Mouse (Mus musculus) splenic B cell, adult 2 months (primary cell): ENCODE data around the gene Timm23.
"Not testable (repeated sequence)": the region's sequence is repeated elsewhere in the genome, so short reads cannot be mapped to it uniquely, and the experiment has no call there.

ENCODE experiments used
- DNase-seq: peaks from one replicate; pipeline ENCODE4 v3.0.0-alpha.2; 2011; ENCODE audit warnings: low read depth, low spot score
- H3K27me3 ChIP-seq: 2 replicates; pipeline ENCODE4 v1.6.1; 2012; ENCODE audit warnings: mild to moderate bottlenecking, low read length, moderate library complexity, mixed read lengths; ENCODE audit not compliant: control insufficient read depth, poor library complexity, insufficient read depth, severe bottlenecking
- H3K36me3 ChIP-seq: 2 replicates; pipeline ENCODE4 v1.6.1; 2012; ENCODE audit warnings: mild to moderate bottlenecking, low read length, moderate library complexity, mixed read lengths; ENCODE audit not compliant: control insufficient read depth, poor library complexity, insufficient read depth, severe bottlenecking

The Timm23 gene

GRCm38 (mm10) chr14:32176590-32176989 is 25.1 kb downstream of the Timm23 start:
- not testable (repeated sequence) for H3K27me3 ChIP-seq, DNase-seq, H3K36me3 ChIP-seq

DNA sequence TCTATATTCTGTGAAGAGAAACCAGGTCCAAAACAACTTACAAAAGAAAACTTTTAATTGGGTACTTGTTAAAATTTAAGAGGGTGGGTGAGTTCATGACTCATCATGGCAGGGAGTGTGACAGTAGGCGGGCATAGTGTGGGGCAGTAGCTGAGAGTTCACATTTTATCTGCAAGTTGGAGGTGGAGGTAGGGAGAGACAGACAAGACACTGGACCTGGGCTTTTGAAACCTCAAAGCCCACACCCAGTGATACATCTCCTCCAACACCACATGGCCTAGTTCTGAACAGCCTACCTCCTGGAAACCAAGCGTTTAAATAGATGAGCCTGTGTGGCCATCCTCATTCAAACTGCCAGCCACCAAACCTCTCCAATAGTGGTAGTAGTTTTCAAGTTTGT is 26.4 kb downstream of the Timm23 start:
- H3K36me3 ChIP-seq: peaks cover 7% of the 10 kb centered on the region; the same call in 1 of the 2 replicates
- H3K27me3 ChIP-seq: no peaks in the 10 kb centered on the region
- no peak for DNase-seq

DNA sequence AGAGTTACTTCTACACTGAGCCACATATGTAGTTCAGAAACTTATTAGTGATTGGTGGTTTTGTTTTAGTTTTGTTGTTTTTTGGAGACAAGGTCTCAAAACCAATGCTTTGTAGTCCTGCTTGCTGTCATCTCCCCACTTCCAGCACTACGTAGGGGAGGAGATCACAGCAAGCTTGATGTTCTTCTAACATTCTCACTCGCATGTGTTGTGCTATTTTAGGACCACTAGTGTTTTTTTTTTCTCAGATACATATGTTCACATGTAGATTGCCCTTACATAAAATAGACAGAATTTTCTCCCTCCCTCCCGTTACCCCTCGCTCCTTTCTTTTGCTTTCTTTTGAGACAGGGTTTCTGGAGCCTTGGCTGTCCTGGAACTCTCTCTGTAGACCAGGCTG is 31.6 kb downstream of the Timm23 start:
- H3K36me3 ChIP-seq: peaks cover 5% of the 10 kb centered on the region; the same call in 1 of the 2 replicates
- no peak for DNase-seq
- no peaks in the 10 kb centered on the region for H3K27me3 ChIP-seq

- peaks cover 2% of the 10 kb centered on the region; the same call in 1 of the 2 replicates for H3K36me3 ChIP-seq
- no peak for DNase-seq
- no peaks in the 10 kb centered on the region for H3K27me3 ChIP-seq
Measured at GRCm38 (mm10) chr14:32168653-32169231, 33.0 kb downstream of the Timm23 start.

GRCm38 (mm10) chr14:32167326-32167725 is 34.4 kb downstream of the Timm23 start:
- peaks cover 1% of the 10 kb centered on the region; the same call in 1 of the 2 replicates for H3K36me3 ChIP-seq
- DNase-seq: no peak

GRCm38 (mm10) chr14:32166840-32167239 is 34.9 kb downstream of the Timm23 start:
- Histone ChIP-seq H3K27me3 (no peaks in the 10 kb centered on the region), H3K36me3 (peaks cover 1% of the 10 kb centered on the region; the same call in 1 of the 2 replicates)
- no peak for DNase-seq

More at GRCm38 (mm10) chr14:32167326-32167725, 34.4 kb downstream of the Timm23 start:
- H3K27me3 ChIP-seq: no peaks in the 10 kb centered on the region

DNA sequence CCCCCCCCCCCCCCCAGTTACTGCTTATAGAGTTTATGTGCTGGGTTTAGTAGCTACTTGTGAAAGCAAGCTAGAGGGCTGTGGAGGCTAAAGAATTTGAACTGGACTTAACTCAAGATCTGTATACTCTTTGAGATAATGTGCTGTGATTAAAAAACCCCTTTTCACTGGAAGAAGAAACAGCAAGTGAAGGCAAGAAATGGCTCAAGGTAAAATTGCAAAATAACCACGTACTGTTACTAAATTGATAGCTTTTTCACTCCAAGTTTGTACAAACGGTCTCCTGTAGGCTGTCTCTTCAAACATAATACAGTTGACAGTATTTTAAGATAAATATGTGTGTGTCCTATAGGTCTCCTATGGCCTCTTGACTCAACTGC is 35.6 kb downstream of the Timm23 start:
- no peaks in the 10 kb centered on the region for H3K36me3 ChIP-seq
- H3K27me3 ChIP-seq: no peaks in the 10 kb centered on the region
- no peak for DNase-seq

DNA sequence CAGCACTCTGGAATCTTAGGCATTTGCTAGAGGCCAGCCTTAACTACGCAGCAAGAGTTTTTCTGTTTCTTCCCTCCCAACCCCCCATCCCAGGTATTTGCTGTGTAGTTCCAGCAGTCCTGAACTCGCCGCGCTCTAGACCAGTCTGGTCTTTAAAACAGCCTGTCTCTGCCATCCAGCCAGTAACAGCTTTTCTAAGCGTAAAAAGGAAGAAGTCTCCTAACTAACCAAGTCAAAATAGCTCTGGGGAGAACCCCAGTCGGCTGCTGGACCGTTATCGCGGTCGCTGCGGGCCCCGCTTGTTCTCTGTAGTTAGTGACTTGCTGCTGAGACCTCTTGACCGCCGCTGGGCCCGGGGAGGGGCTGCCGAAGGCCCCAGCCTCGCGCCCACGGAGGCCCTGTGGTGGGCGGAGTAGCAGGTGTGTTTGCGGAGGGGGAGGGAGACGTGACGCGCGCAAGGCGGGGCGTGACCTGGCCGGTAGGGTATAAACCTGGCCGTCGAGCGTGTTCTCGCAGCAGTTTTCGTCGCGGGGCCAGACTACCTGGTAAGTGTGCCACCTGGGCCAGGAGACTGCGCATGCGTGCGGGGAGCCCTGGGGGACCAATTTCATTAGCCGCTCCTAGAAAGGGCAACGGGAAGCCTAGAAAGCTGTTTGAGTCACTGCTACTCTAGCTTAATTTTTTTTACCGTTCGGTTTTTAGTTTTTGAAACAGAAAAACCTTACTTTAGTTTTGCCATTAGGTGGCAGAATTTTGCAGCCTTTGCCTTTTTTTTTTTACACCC is 36.2 kb downstream of the Timm23 start:
- H3K36me3 ChIP-seq: no peaks in the 10 kb centered on the region
- DNase-seq: peak; percentile 90

GRCm38 (mm10) chr14:32164173-32165051 is 37.3 kb downstream of the Timm23 start:
- Histone ChIP-seq H3K27me3 (no peaks in the 10 kb centered on the region), H3K36me3 (no peaks in the 10 kb centered on the region)
- DNase-seq: no peak

More for the DNA sequence above, 36.2 kb downstream of the Timm23 start:
- no peaks in the 10 kb centered on the region for H3K27me3 ChIP-seq

- no peaks in the 10 kb centered on the region for H3K36me3 ChIP-seq
- no peak for DNase-seq
- no peaks in the 10 kb centered on the region for H3K27me3 ChIP-seq
Measured at GRCm38 (mm10) chr14:32163203-32163888, 38.4 kb downstream of the Timm23 start.

DNA sequence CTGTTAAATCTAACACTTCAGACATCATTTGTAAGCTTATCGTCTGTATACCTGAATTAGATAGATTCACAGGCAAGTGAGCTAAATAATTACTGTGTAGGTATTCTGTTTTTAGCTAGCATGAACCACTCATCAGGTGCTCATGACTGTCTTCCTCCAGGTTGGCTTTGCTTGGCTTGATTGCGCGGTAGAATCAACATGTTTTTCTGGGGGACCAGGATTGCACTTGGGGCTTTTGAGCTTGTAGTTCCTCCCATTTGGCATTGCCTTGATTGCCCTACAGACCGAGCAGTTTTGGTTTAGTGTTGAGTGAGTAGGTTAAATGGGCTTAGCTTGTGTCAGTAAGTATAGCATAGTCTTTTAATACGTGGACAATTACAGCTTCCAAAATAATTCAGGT is 39.5 kb downstream of the Timm23 start:
- Histone ChIP-seq H3K27me3 (no peaks in the 10 kb centered on the region), H3K36me3 (no peaks in the 10 kb centered on the region)
- DNase-seq: no peak

DNA sequence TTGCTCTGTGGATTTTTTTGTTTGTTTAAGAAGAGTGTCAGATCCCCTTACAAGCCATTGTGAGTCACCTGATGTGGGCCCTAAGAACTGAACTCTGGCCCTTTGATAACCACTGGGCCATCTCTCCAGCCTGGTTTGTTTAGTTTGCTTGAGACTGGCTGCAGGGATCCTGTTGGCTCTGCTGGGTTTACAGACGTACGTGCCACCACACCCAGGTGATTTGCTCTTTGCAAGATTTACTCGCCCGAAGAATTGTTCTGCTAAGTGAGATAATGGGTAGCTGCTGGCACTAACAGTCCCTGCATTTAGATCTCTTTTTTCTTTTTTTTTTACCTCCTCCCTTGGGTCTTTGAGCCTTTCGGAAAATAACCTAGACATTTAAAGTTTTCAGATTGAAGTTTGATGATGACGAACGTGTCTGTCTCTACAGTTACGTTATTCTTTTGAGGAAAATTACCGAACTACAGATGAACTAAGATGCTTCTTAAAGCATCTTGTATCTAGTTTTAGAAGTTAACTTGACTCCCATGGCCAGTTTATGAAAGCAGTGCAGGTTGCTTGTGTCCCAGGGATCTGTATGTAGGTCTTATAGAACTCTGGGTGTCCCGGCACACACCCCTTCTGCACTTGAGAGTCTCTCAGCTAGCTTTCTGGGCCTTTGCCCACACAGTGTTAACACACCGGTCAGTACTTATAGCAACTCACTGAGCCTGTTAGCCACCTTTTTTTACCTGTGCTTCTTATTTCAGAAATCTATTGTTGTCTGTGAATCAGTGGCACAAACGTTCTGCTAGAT is 40.4 kb downstream of the Timm23 start:
- Histone ChIP-seq H3K27me3 (no peaks in the 10 kb centered on the region), H3K36me3 (no peaks in the 10 kb centered on the region)
- DNase-seq: no peak

DNA sequence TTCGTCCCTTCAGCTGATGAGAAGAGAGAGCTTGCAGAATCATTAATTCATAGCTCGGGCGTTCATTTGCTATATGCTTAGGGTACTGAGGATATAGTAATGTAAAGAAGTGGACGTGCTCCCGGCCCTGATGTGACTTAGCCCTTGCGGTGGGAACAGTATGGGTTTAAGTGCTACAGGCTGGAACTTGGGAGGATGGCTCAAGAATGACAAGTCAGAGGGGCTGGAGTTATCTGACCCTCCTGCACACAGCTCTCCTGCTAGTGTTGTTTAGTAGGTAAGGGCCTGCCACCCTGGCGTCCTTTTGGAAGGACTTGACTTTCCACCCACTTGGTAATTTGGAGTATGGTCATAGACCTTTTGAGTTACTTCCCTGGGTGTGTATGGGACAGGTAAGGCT is 41.1 kb downstream of the Timm23 start:
- Histone ChIP-seq H3K27me3 (no peaks in the 10 kb centered on the region), H3K36me3 (no peaks in the 10 kb centered on the region)
- DNase-seq: no peak
